Mouse (Mus musculus): ENCODE data around the gene Syngap1. TPM values are rescaled to one million over a fixed set of nuclear protein-coding genes. Genes with fewer than 3 reads are reported as not detected.

Gene Syngap1
- polyA plus RNA-seq, 1 experiment from 2014 or later: 7.4 TPM

- H3K9me3 ChIP-seq (ENCODE audit: control insufficient read depth, low read length): no peaks in the 10 kb centered on the region
- H3K4me2 ChIP-seq (ENCODE audit: low read depth, low read length): no peak overlapping the region
- no peak for ATAC-seq (ENCODE audit: low read depth)
- no peaks in the 10 kb centered on the region for H3K27me3 ChIP-seq (ENCODE audit: control insufficient read depth, insufficient read depth, low read length)
- H3K27ac ChIP-seq (ENCODE audit: low read depth, low read length): no peak overlapping the region
- H3K9ac ChIP-seq (replicated peaks; ENCODE audit: low read depth, low read length): no peak overlapping the region
- WGBS: 39% methylated on average over 19 of the region's 19 CpGs
- no peaks in the 10 kb centered on the region for H3K36me3 ChIP-seq (ENCODE audit: control insufficient read depth, insufficient read depth, low read length)
- H3K4me3 ChIP-seq (ENCODE audit: low read depth, low read length): no peak overlapping the region
- no peaks in the 10 kb centered on the region for H3K4me1 ChIP-seq (ENCODE audit: control insufficient read depth, insufficient read depth, low read length)
Measured at GRCm38 (mm10) chr17:27004903-27005485, 63.9 kb downstream of the Syngap1 start.

- Histone ChIP-seq H3K4me3 (ENCODE audit: low read depth, low read length) (no peak overlapping the region), H3K36me3 (ENCODE audit: control insufficient read depth, insufficient read depth, low read length) (no peaks in the 10 kb centered on the region), H3K27me3 (ENCODE audit: control insufficient read depth, insufficient read depth, low read length) (no peaks in the 10 kb centered on the region), H3K4me2 (ENCODE audit: low read depth, low read length) (no peak overlapping the region), H3K27ac (ENCODE audit: low read depth, low read length) (no peak overlapping the region), H3K9me3 (ENCODE audit: control insufficient read depth, low read length) (no peaks in the 10 kb centered on the region), H3K4me1 (ENCODE audit: control insufficient read depth, insufficient read depth, low read length) (no peaks in the 10 kb centered on the region), H3K9ac (replicated peaks; ENCODE audit: low read depth, low read length) (no peak overlapping the region)
- ATAC-seq (ENCODE audit: low read depth): no peak
- WGBS: 71% methylated on average over 11 of the region's 11 CpGs
Measured at GRCm38 (mm10) chr17:27005644-27006043, 64.6 kb downstream of the Syngap1 start.

- no peak for ATAC-seq (ENCODE audit: low read depth)
- Histone ChIP-seq H3K4me1 (ENCODE audit: control insufficient read depth, insufficient read depth, low read length) (0 out of 2 replicates have a peak, but pooled peaks cover 2% of the 10 kb centered on the region), H3K9me3 (ENCODE audit: control insufficient read depth, low read length) (no peaks in the 10 kb centered on the region), H3K27ac (ENCODE audit: low read depth, low read length) (no peak overlapping the region), H3K4me3 (ENCODE audit: low read depth, low read length) (no peak overlapping the region), H3K36me3 (ENCODE audit: control insufficient read depth, insufficient read depth, low read length) (no peaks in the 10 kb centered on the region), H3K4me2 (ENCODE audit: low read depth, low read length) (no peak overlapping the region), H3K27me3 (ENCODE audit: control insufficient read depth, insufficient read depth, low read length) (no peaks in the 10 kb centered on the region), H3K9ac (replicated peaks; ENCODE audit: low read depth, low read length) (no peak overlapping the region)
- WGBS: 82% methylated on average over 2 of the region's 2 CpGs
Measured at GRCm38 (mm10) chr17:27008277-27008676, 67.2 kb downstream of the Syngap1 start.

- no peak for ATAC-seq (ENCODE audit: low read depth)
- 0 out of 2 replicates have a peak, but pooled peaks cover 2% of the 10 kb centered on the region for H3K4me1 ChIP-seq (ENCODE audit: control insufficient read depth, insufficient read depth, low read length)
- H3K4me3 ChIP-seq (ENCODE audit: low read depth, low read length): no peak overlapping the region
- no peaks in the 10 kb centered on the region for H3K36me3 ChIP-seq (ENCODE audit: control insufficient read depth, insufficient read depth, low read length)
- H3K4me2 ChIP-seq (ENCODE audit: low read depth, low read length): no peak overlapping the region
- no peaks in the 10 kb centered on the region for H3K9me3 ChIP-seq (ENCODE audit: control insufficient read depth, low read length)
- no peak overlapping the region for H3K27ac ChIP-seq (ENCODE audit: low read depth, low read length)
- 91% methylated on average over 10 of the region's 10 CpGs for WGBS
- no peak overlapping the region for H3K9ac ChIP-seq (replicated peaks; ENCODE audit: low read depth, low read length)
- no peaks in the 10 kb centered on the region for H3K27me3 ChIP-seq (ENCODE audit: control insufficient read depth, insufficient read depth, low read length)
Measured at GRCm38 (mm10) chr17:27011167-27011566, 70.1 kb downstream of the Syngap1 start.

GRCm38 (mm10) chr17:27011998-27012672 is 71.1 kb downstream of the Syngap1 start:
- peaks cover 2% of the 10 kb centered on the region; the same call in 1 of the 2 replicates for H3K4me1 ChIP-seq (ENCODE audit: control insufficient read depth, insufficient read depth, low read length)
- 44% methylated on average over 14 of the region's 14 CpGs for whole genome bisulfite sequencing
- H3K27ac ChIP-seq (ENCODE audit: low read depth, low read length): no peak overlapping the region
- H3K9ac ChIP-seq (replicated peaks; ENCODE audit: low read depth, low read length): no peak overlapping the region
- H3K4me3 ChIP-seq (ENCODE audit: low read depth, low read length): no peak overlapping the region
- no peak for ATAC-seq (ENCODE audit: low read depth)
- no peaks in the 10 kb centered on the region for H3K36me3 ChIP-seq (ENCODE audit: control insufficient read depth, insufficient read depth, low read length)
- H3K4me2 ChIP-seq (ENCODE audit: low read depth, low read length): no peak overlapping the region
- H3K27me3 ChIP-seq (ENCODE audit: control insufficient read depth, insufficient read depth, low read length): no peaks in the 10 kb centered on the region
- no peaks in the 10 kb centered on the region for H3K9me3 ChIP-seq (ENCODE audit: control insufficient read depth, low read length)

- ATAC-seq (ENCODE audit: low read depth): no peak
- Histone ChIP-seq H3K4me1 (ENCODE audit: control insufficient read depth, insufficient read depth, low read length) (peaks cover 7% of the 10 kb centered on the region; the same call in 1 of the 2 replicates), H3K4me3 (ENCODE audit: low read depth, low read length) (no peak overlapping the region), H3K27ac (ENCODE audit: low read depth, low read length) (no peak overlapping the region), H3K9me3 (ENCODE audit: control insufficient read depth, low read length) (no peaks in the 10 kb centered on the region), H3K27me3 (ENCODE audit: control insufficient read depth, insufficient read depth, low read length) (no peaks in the 10 kb centered on the region), H3K36me3 (ENCODE audit: control insufficient read depth, insufficient read depth, low read length) (no peaks in the 10 kb centered on the region), H3K9ac (replicated peaks; ENCODE audit: low read depth, low read length) (0 out of 2 replicates have a peak overlapping the region, but pooled peaks have one; percentile 16), H3K4me2 (ENCODE audit: low read depth, low read length) (no peak overlapping the region)
- WGBS: 12% methylated on average over 6 of the region's 6 CpGs
Measured at GRCm38 (mm10) chr17:27012909-27013308, 71.9 kb downstream of the Syngap1 start.

GRCm38 (mm10) chr17:27017564-27018499 is 76.8 kb downstream of the Syngap1 start:
- Histone ChIP-seq H3K27ac (ENCODE audit: low read depth, low read length) (no peak overlapping the region), H3K36me3 (ENCODE audit: control insufficient read depth, insufficient read depth, low read length) (peaks cover 18% of the 10 kb centered on the region), H3K4me2 (ENCODE audit: low read depth, low read length) (peak overlapping the region; percentile 73), H3K9me3 (ENCODE audit: control insufficient read depth, low read length) (no peaks in the 10 kb centered on the region), H3K4me1 (ENCODE audit: control insufficient read depth, insufficient read depth, low read length) (peaks cover 5% of the 10 kb centered on the region; the same call in 1 of the 2 replicates), H3K9ac (replicated peaks; ENCODE audit: low read depth, low read length) (peak overlapping the region; percentile 53), H3K4me3 (ENCODE audit: low read depth, low read length) (peak overlapping the region; percentile 41), H3K27me3 (ENCODE audit: control insufficient read depth, insufficient read depth, low read length) (no peaks in the 10 kb centered on the region)
- WGBS: 9% methylated on average over 34 of the region's 34 CpGs
- ATAC-seq (ENCODE audit: low read depth): peak; percentile 78

- no peaks in the 10 kb centered on the region for H3K9me3 ChIP-seq (ENCODE audit: control insufficient read depth, low read length)
- H3K27me3 ChIP-seq (ENCODE audit: control insufficient read depth, insufficient read depth, low read length): no peaks in the 10 kb centered on the region
- no peak overlapping the region for H3K27ac ChIP-seq (ENCODE audit: low read depth, low read length)
- peaks cover 20% of the 10 kb centered on the region for H3K36me3 ChIP-seq (ENCODE audit: control insufficient read depth, insufficient read depth, low read length)
- no peak for ATAC-seq (ENCODE audit: low read depth)
- 37% methylated on average over 12 of the region's 12 CpGs for WGBS
- peak overlapping the region; percentile 73 for H3K4me2 ChIP-seq (ENCODE audit: low read depth, low read length)
- peak overlapping the region; percentile 53; the same call in 1 of the 2 replicates for H3K9ac ChIP-seq (replicated peaks; ENCODE audit: low read depth, low read length)
- H3K4me1 ChIP-seq (ENCODE audit: control insufficient read depth, insufficient read depth, low read length): peaks cover 5% of the 10 kb centered on the region; the same call in 1 of the 2 replicates
- peak overlapping the region; percentile 41; the same call in 1 of the 2 replicates for H3K4me3 ChIP-seq (ENCODE audit: low read depth, low read length)
Measured at GRCm38 (mm10) chr17:27018555-27019196, 77.6 kb downstream of the Syngap1 start.
